Mouse (Mus musculus): ENCODE results near the gene Map3k6.

- TF ChIP-seq ZNF384 (IDR thresholded peaks at IDR 0.05; ENCODE audit: low read depth, low read length) (no peak), MAFK (IDR thresholded peaks at IDR 0.05; ENCODE audit: insufficient read depth, low read depth, low read length) (no peak)
Measured at GRCm38 (mm10) chr4:133197801-133198286, 42.8 kb upstream of the Map3k6 start.

Measured in ES-E14 (cell line).